Mouse (Mus musculus): Measurements from ENCODE around the gene Zfp57. TPM values are rescaled to one million over a fixed set of nuclear protein-coding genes. Genes with fewer than 3 reads are reported as not detected.
A peak's percentile ranks its signal among the peaks of the same experiment; 100 is the strongest.
"Not testable (repeated sequence)": the region's sequence is repeated elsewhere in the genome, so short reads cannot be mapped to it uniquely, and the experiment has no call there.

The Zfp57 gene
- 10 to 100 TPM; 73.3 to 83.7 TPM for total RNA-seq (2021)
- long read RNA-seq, transcript Zfp57-212 (3 exons, 2,597 nt) = minor isoform, 5 of 19 reads
- long read RNA-seq, transcript Zfp57-201 (5 exons, 1,749 nt) = major isoform, 6 of 19 reads
- long read RNA-seq, partial matches to known transcripts = 1 of 19 reads
- long read RNA-seq, other reads (novel, unspliced or antisense) = 4 of 19 reads

DNA sequence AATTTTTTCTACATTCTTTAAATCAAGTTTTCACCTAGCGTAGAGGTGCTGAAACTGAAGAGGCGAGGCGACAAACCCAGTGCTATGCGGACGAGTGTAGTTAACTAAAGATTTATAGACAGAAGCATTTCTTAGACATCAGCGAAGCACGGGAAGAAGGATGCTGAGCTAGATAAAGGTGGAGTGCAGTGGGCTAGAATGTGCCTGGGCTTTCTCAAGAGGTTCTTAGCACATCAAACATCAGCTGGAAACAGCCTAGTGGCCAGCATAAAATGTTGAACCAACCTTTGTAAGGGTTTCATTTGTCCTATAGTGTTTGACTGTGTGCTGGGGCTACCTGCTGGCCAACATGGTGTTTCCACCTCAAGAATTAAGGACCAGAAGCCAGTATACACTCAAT, at the start of gene Zfp57:
Gene Zfp57 (plus strand): TSS at position 301 of the 400 bp plus-strand sequence.
- no peak for DNase-seq (ENCODE audit: low spot score in 2 of 2)

GRCm38 (mm10) chr17:36952631-36953030, 48.3 kb upstream of the Zfp57 start:
- no peak for DNase-seq (ENCODE audit: low spot score in 2 of 2)

GRCm38 (mm10) chr17:36953062-36953461, 47.9 kb upstream of the Zfp57 start:
- DNase-seq (ENCODE audit: low spot score in 2 of 2) = no peak

DNA sequence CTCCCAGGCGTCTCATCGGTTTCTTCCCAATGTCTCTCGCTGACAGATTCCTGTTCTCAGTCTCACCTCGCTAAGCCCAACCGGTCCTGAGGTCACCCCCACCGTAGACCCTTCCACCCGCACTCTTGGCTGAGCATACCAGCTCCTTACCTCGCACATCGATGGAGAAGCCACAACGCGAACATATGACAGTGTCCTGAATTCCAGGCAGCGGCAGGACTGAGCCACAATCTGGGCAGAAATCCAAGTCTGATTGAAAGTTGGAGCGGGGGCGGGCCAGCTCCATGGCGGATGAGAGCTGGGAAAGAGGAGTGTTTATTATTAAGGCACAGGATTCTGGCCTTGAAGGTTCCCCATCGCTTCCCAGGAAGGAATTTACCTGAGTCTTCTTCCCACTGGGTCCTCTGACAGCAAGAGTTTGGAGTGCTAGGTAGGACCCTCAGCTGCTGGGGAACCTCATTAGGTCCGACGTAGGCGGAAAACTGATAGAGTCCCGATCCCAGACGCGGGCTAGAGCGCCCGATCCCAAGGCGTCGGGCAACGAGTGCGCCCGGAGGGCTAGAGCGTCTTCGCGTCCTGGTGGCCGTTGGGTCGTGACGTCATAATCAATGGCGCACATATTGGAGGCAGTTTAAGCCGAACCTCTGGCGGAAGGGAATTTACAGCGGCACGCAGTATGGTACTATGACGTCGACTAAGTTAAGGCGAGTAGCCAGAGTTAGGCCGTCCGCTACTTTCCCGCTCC, 42.8 kb upstream of the Zfp57 start, which contains the start of the genes Znrd1 and Znrd1as:
Gene Znrd1 (minus strand): TSS at position 561 of the 745 bp plus-strand sequence.
Gene Znrd1as (plus strand): TSS at position 594 of the 745 bp plus-strand sequence.
- DNase-seq (ENCODE audit: low spot score in 2 of 2) = peak; percentile 90 to 94

GRCm38 (mm10) chr17:36958884-36959283, 42.1 kb upstream of the Zfp57 start:
- DNase-seq (ENCODE audit: low spot score in 2 of 2) = no peak

DNA sequence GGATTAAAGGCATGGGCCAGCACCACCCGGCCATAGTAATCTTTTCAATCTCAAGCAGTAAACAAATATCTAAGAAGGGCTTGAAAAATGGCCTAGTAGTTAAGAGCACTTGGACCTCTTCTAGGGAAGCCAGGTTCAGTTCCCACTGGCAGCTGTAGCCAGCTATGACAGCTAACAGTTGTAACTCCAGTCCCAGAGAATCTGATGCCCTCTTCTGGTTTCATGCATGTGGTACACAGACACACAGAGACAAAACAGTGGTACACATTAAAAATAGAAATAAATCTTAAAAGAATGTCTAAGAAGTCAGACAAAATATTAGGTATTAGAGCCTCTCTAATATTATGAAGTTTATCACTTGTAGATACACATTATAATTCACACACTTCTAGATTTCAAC, 39.8 kb upstream of the Zfp57 start:
- no peak for DNase-seq (ENCODE audit: low spot score in 2 of 2)

GRCm38 (mm10) chr17:36966875-36967274, 34.1 kb upstream of the Zfp57 start:
- no peak for DNase-seq (ENCODE audit: low spot score in 2 of 2)

DNA sequence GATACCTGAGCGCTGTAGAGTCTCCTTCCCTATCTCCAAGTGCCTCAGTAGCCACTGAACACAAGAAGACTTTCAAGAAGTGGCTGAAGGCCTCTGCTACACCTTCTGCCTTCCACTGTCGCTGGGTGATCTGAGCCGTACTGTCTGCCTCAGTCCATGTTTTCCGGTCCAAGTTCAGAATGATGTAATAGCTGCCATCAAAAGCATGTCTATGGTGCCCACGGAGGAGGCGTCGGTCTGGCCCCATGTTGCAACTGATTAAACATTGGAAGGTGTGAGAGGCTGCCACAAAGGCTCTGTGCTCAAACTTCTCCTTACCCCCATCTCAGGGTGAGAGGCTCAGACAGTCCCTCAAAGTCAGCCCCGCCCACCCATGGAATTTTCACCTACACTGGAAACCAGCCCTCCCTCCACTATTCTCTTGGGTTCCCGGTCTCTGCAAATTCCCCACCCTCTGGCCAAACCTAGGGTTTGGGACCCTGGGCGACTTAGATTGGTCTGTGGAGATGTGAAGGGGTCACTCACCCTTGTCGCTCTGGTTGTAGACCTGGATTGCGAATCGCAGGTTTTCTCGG, 30.6 kb upstream of the Zfp57 start:
- DNase-seq (ENCODE audit: low spot score in 2 of 2) = no peak

GRCm38 (mm10) chr17:36971172-36971850, 29.7 kb upstream of the Zfp57 start:
- no peak for DNase-seq (ENCODE audit: low spot score in 2 of 2)

DNA sequence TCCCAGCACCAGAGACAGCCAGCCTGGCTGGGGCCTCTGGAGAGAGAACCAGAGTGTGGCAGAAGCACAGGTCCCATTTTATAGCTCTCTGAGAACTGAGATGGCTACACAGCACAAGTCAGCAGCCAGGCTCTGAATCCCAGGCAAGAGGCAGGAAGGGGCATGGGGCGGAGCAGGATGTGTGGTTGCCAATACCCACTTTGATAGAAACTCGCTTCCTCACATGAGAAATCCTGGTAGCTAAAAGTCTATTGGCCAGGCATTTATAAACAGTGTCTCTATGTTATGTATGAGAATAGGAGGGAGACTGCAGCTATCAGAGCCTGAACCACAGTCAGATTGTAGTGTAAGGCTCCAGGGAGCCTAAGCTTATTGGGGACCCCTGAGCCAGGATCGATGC, 28.2 kb upstream of the Zfp57 start:
- DNase-seq (ENCODE audit: low spot score in 2 of 2) = no peak

GRCm38 (mm10) chr17:36973271-36973787, 27.6 kb upstream of the Zfp57 start:
- no peak for DNase-seq (ENCODE audit: low spot score in 2 of 2)

DNA sequence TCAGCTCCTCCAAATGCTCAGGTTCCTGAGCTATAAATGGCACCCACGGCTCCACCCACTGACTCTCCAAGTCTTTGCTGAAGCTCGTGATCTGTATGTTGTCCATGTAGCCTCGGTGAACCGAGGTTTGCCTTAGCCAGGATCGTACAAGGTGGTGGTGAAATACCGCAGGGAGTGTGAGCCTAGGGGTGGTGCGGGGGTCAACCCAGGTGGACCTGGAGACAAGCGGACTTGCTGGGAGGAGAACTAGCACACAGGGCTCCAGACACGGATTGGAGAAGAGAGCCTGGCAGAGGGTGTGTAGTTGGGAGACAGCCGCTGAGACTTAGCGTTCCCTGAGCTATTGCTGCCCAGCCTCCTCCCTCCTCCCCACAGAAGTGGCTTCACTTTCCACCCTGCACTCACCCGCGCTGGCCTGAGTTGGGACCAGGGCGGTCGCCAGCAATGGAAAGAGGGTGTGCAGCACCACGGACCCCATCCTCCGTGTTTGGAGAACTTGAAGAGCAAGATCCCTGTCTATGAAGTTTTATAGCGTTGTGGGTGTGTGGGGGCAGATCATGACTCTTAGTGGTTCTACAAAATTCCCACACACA, 19.6 kb upstream of the Zfp57 start, which contains the start of gene 2410137M14Rik:
Gene 2410137M14Rik (minus strand): TSS at position 17 of the 593 bp plus-strand sequence.
- DNase-seq (ENCODE audit: low spot score in 2 of 2) = no peak

DNA sequence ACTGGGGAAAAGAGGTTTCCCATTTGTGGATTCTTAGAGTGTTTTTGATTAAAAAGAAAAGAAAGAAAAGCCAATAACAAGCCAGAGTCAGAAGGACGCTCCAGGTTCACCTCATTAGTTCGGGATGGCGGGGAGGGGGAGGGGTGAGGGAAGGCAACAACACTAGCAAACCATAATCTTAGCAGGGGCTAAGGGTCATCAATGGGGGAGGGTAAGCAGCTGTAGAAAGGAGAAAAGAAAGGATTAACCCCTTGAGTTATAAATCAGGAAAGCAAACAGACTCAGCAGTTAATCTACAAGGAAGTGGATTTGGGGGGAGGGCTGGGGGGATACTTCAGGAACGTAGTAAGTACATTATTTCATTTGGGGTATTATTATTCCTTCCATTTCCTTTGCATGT, 19.1 kb upstream of the Zfp57 start:
- no peak for DNase-seq (ENCODE audit: low spot score in 2 of 2)

DNA sequence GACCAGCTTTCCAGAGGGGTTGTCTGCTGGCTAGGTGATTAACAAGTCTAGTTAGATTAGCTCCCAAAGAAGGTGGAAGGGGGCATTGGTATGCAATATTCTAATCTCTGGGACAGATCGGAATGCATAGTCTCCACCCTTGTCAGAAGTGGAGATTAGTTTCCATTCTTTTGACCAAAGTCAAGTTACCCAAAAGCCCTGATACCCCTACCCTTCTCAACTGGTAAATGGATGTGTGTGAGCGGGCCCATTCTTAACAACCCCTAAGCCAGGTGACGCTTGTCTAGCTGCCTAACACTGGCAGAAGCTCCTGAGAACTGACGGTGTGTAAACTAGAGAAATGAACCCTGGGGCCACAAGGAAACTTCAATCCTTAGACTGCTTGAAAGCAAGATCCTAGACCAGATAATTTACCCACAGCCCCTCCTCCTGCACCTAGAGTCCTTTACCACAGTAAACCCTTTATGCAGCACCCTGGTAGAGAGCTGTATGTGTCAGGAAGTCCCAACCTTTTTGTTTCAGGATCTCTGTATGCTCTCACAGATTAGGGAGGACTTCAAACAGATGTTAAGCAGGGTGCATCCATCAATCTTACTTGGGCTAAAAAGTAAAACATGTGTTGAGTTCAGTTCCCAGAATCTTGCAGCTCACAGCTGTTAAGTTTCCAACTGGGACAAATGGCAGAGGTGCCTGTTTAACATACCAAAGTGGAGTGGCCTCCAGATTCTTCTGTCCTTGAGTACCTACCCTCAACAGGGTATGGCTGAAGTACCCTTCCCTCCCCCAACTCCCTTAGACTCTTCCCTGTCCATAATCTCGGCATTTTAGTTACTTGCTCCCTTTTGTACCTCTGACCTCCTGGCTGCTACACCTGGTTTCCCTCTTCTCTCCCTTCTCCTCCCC, 18.5 kb upstream of the Zfp57 start:
- DNase-seq (ENCODE audit: low spot score in 2 of 2) = no peak

- DNase-seq (ENCODE audit: low spot score in 2 of 2) = no peak
Observed at GRCm38 (mm10) chr17:36988475-36988874, 12.5 kb upstream of the Zfp57 start.

DNA sequence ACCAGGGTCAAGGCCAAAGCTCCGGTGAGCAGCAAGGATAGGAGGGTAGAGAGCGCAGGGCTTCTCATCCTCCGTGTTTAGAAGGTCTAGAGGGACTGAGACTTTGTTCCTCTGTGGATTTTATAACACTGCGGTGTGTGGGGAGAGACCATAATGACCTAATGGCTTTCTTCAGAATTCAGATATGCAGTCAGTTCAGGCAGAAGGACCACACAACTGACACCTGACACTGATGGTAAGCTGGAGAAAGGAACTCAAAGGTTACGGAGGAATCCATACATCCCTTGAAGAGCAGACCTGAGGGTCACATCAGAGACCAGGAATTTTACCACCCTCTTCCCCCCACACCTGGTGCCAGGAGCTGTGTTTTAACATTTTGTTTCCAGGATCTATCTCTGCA, 11.5 kb upstream of the Zfp57 start, which contains the start of gene H2-M5:
Gene H2-M5 (minus strand): TSS at position 101 of the 400 bp plus-strand sequence.
- no peak for DNase-seq (ENCODE audit: low spot score in 2 of 2)

GRCm38 (mm10) chr17:36990630-36991029, 10.3 kb upstream of the Zfp57 start:
- not testable (repeated sequence) for DNase-seq (ENCODE audit: low spot score in 2 of 2)

- no peak for DNase-seq (ENCODE audit: low spot score in 2 of 2)
Observed at GRCm38 (mm10) chr17:36992336-36993104, 8.4 kb upstream of the Zfp57 start.

GRCm38 (mm10) chr17:36993770-36994325, 7.1 kb upstream of the Zfp57 start:
- DNase-seq (ENCODE audit: low spot score in 2 of 2) = no peak
